Mouse (Mus musculus): ENCODE data around the gene Nol12. TPM values are rescaled to one million over a fixed set of nuclear protein-coding genes. Genes with fewer than 3 reads are reported as not detected.

Nol12 gene
- total RNA-seq, 1 experiment from 2014 or later = 27.8 TPM

DNA sequence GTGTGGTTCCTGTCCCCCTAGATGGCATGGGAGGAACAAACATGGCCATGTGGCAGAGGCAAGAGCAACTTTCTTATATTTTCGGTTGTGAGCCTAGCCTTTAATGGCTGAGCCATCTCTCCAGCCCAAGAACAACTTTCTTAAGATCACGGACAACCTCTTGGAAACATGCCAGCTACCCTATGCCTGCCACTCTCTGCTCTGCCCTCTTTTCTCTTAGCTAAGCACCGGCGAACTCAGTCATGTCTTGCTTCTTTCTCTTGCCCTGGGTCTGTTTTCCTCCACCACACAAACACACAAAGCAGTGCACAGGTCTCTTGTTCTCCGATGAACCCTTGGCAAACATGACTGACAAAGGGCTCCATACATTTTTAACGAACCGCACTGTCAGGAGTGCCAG lies 11.5 kb downstream of the Nol12 start:
- ATAC-seq (replicated peaks; ENCODE audit: low read depth, poor library complexity, severe bottlenecking) = no peak

DNA sequence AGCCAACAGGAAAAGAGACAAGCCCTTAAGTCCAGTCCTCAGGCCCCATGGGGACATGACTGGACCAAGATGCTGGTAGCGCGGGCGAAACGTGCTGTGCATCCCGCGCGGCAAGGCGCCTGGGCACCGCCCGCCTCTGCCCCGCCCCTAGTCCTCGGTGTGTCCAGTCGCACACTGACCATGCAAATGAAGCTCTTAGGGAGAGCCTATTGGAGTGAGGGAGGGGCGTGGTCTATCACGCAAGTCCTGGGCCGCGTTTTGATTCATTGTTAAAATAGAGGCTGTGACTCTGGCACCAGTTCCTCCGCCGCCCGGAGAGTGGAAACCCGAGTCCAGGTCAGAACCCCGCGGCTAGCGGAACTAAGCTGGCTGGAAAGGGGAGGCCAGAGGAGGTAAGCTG lies 12.9 kb downstream of the Nol12 start, which contains the start of gene Triobp:
Gene Triobp, plus strand, starts transcription at position 68 of the 400 bp plus-strand sequence.
- ATAC-seq (replicated peaks; ENCODE audit: low read depth, poor library complexity, severe bottlenecking) = peak; percentile 94

DNA sequence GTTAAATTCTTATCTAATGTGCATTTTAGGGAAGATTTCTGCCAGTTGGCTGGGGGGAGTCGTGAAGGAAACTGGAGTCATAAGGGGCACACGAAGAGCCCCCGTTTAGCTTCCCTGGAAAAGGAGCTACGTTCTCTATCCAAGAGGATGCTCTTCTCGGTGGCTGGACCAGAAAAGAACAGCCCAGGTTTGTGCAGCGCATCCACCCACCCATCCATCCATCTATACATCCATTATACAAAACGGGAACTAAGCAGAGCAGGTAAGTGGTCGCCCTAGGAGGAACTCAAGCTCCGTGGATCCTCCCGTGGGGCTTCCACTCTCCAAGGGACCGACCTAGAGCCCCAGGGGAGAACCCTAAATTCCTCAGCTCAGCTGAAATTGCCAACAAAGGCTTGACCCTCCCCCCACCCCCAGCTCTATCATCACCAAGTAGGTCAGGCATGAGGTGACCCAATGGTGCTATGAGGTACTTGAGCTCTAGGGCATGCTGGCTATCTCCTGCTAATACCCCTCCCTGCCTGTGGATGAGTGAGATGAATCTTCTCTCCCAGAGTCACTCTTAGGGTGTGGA lies 13.5 kb downstream of the Nol12 start:
- no peak for ATAC-seq (replicated peaks; ENCODE audit: low read depth, poor library complexity, severe bottlenecking)

- no peak for ATAC-seq (replicated peaks; ENCODE audit: low read depth, poor library complexity, severe bottlenecking)
Measured at GRCm38 (mm10) chr15:78948883-78949282, 14.2 kb downstream of the Nol12 start.

- no peak for ATAC-seq (replicated peaks; ENCODE audit: low read depth, poor library complexity, severe bottlenecking)
Measured at GRCm38 (mm10) chr15:78955663-78956062, 20.9 kb downstream of the Nol12 start.

- ATAC-seq (replicated peaks; ENCODE audit: low read depth, poor library complexity, severe bottlenecking) = no peak
Measured at GRCm38 (mm10) chr15:78956351-78956750, 21.6 kb downstream of the Nol12 start.

- ATAC-seq (replicated peaks; ENCODE audit: low read depth, poor library complexity, severe bottlenecking) = no peak
Measured at GRCm38 (mm10) chr15:78957021-78957420, 22.3 kb downstream of the Nol12 start.

DNA sequence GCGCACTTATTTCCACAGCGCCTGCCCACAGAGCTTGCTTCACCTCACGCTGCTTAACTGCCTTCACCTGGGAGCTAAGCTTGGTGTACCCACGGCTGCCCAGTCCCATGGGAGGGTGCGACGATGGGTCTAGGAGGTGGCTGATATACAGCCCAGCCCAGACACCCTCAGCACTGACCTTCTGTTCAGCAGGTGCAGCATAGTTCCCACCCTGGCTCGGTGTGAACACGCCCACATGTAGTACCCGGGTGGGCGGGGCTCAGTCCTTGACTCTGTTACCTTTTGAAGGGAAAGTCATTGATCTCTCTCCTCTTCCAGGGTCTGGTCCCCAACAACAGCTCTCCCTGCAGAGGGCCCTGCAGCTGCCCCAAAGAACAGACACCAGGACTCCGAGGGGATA lies 24.8 kb downstream of the Nol12 start:
- ATAC-seq (replicated peaks; ENCODE audit: low read depth, poor library complexity, severe bottlenecking) = no peak

- ATAC-seq (replicated peaks; ENCODE audit: low read depth, poor library complexity, severe bottlenecking) = no peak
Measured at GRCm38 (mm10) chr15:78960088-78960487, 25.4 kb downstream of the Nol12 start.

GRCm38 (mm10) chr15:78962885-78963284 lies 28.2 kb downstream of the Nol12 start:
- peak; percentile 91 for ATAC-seq (replicated peaks; ENCODE audit: low read depth, poor library complexity, severe bottlenecking)

DNA sequence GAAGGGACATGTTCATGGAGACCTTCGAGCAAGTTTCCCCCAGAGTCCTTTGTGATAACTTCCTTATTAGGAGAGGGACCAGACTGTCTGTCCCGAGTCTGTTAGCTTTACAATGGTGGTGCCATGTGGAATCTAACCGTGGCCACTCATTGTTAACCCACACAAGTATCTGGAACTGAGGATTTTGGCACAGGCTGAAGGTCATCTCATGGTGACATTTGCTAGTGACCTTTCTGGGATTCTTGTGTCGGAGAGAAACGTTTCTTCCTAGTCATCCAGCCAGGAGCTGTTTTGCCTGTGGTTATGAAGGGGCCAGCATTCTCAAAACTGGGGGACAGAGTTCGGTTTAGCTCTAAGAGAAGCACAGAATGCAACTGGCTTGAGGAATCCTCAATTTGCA lies 36.9 kb downstream of the Nol12 start:
- no peak for ATAC-seq (replicated peaks; ENCODE audit: low read depth, poor library complexity, severe bottlenecking)

- ATAC-seq (replicated peaks; ENCODE audit: low read depth, poor library complexity, severe bottlenecking) = no peak
Measured at GRCm38 (mm10) chr15:78973950-78974349, 39.2 kb downstream of the Nol12 start.

DNA sequence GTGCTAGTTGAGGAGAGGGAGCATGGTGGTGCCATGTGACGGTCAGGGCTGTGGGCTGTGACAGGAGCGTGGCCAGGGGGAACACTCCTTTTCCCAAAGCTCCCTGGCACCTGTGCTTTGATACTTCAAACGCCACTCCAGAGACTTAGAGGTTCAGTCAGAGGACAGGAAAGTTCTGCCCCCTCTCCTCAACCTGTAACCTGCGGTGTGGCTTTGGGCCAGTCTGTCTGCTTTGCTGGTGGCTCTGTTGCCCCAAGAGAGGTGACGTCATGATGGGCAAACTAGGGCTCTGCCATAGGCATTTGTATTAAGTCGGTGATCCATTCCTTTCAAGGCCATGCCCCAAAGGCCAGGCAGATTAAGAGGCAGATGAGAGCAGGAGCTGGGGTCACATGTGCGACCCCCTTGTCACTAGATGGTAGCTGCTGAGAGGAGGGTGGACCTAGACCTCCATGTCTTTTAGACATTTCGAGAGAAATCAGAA lies 43.0 kb downstream of the Nol12 start:
- no peak for ATAC-seq (replicated peaks; ENCODE audit: low read depth, poor library complexity, severe bottlenecking)

- ATAC-seq (replicated peaks; ENCODE audit: low read depth, poor library complexity, severe bottlenecking) = peak; percentile 40
Measured at GRCm38 (mm10) chr15:78978875-78979274, 44.1 kb downstream of the Nol12 start.

GRCm38 (mm10) chr15:78980084-78980483 lies 45.4 kb downstream of the Nol12 start:
- ATAC-seq (replicated peaks; ENCODE audit: low read depth, poor library complexity, severe bottlenecking) = no peak

DNA sequence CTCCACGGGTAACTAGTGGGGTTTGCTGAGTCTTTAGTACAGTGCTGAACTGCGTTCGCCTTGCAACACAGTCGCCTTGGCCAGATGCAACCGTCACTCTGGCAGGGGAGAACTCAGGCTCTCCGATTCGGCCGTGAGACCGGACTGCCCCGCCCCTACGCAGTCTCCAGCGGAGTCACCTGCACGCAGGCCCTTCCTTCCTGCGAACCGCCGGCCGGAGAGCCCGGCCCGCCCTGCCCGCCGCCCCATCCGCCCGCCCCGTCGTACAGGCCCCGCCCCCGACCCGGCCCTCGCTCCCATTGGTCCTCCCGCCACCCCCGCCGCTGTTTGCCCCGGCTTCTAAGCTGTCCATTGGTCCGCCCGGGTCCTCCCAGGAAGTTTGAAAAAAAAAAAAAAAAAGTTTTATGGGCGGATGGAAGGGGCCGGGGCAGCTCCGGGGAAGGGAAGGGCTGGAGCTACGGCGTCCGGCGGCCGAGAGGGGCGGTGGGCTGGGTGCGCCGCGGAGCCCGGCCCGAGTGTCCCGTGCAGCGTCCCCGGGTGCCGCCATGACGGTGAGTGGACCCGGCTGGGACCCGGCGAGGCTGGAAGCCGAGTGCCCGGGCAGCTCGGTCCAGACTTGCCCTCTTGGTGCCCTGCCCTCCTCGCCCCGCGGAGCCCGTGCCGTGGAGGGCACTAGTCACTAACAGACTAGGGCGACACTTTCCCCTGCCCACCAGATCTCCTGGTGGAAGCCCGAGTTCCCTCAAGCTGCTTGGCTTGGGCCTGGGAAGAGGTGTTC lies 48.1 kb downstream of the Nol12 start:
- peak; percentile 70 for ATAC-seq (replicated peaks; ENCODE audit: low read depth, poor library complexity, severe bottlenecking)

- ATAC-seq (replicated peaks; ENCODE audit: low read depth, poor library complexity, severe bottlenecking) = peak; percentile 53
Measured at GRCm38 (mm10) chr15:78983436-78984285, 48.9 kb downstream of the Nol12 start.

DNA sequence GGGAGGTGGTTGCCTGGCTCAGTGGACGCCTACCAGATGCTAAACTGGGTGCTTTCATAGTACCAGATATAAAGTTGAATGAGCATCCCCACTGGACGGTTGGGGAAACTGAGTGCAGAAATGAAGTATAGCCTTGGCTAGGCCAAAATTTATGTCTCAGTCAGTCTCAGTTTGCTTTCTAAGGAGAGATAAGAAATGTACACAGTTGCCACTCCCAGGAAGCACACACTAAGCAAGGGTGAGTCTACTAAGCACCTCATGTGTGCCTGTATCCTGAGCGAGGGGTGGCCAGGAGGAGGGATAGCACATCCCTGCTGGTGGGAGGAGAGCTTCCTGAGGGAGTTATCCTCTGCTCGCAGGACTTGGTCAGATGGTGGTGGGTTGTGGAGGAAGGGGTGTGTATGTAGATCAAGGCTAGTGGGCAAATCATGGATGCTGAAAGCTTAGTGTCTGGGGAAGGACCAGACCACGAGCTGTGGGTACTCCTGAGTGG lies 49.6 kb downstream of the Nol12 start:
- ATAC-seq (replicated peaks; ENCODE audit: low read depth, poor library complexity, severe bottlenecking) = no peak

DNA sequence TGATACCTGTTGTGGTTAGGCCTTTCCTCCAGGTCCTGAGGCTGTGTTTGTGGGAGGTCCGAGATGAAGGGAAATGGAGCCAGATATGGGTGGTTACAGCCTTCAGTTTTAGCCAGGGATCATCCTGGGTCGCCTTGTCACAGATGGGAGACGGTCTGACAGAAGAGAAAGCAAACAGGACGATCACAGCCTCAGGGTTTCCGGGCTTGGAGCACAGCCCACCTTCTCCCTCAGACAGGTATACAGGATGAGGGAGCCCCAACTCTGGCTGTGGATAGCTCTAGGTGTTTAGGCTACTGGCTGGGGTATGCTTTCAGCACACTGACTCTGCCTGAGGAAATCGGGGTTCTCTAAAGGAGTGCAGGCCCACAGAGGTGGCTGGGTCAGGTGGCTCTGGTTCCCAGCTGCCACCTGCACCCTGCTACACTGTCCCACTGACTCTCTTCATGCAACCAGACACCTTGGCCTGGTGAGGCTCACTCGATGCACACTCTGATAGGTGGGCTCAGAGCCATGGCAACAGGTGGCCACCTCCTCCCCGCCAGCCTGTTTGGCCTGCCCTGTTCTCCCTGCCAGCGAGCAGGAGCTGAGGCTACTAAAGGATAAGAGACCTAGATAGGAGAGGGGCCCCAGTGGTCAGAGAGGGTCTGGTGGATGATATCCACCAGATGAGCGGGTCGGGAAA lies 51.9 kb downstream of the Nol12 start:
- no peak for ATAC-seq (replicated peaks; ENCODE audit: low read depth, poor library complexity, severe bottlenecking)

DNA sequence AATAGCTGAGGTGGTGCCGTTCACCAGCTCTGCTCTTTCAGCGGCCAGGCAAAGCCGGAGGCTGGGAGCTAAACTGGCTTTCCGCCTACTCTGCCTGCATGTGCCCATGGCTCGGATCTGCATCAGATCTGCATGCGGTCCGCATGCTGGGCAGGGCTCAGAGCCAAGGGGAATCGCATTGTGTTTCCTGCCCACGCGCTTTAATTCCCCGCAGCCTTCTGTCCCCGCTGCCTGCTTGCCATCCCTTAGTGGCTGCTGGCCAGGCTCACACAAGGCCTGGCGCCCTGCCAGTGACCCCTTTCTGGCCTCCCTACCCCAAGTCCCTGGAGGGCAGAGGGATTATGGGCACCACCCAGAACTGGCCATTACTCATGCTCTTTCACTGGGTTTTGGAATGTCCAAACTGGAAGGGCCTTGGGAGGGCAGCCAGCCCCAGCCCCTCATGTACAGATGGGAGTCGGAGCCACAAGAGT lies 53.8 kb downstream of the Nol12 start:
- ATAC-seq (replicated peaks; ENCODE audit: low read depth, poor library complexity, severe bottlenecking) = no peak
